Mouse (Mus musculus): Measurements from ENCODE around the gene Gm3685.
A peak's percentile ranks its signal among the peaks of the same experiment; 100 is the strongest.
"Not testable (repeated sequence)": the region's sequence is repeated elsewhere in the genome, so short reads cannot be mapped to it uniquely, and the experiment has no call there.

The Gm3685 gene

GRCm38 (mm10) chr14:7044870-7045269 is at the start of gene Gm3685:
Gene Gm3685, minus strand, starts transcription at chr14:7044970.
- not testable (repeated sequence) for DNase-seq (ENCODE audit: low read depth)

GRCm38 (mm10) chr14:7026781-7027749 is 17.7 kb downstream of the Gm3685 start, which contains the start of gene Gm10406:
Gene Gm10406, minus strand, starts transcription at chr14:7027449.
- peak; percentile 20 for DNase-seq (ENCODE audit: low read depth)

GRCm38 (mm10) chr14:7026274-7026673 is 18.5 kb downstream of the Gm3685 start:
- peak; percentile 0 for DNase-seq (ENCODE audit: low read depth)

Data from induced T-regulatory cell, adult 2 months (primary cell).